Mouse (Mus musculus): Measurements from ENCODE around the gene Zbtb16. TPM values are rescaled to one million over a fixed set of nuclear protein-coding genes. Genes with fewer than 3 reads are reported as not detected.

Zbtb16 gene
- polyA plus RNA-seq, 1 experiment from 2014 or later: 0.77 TPM

GRCm38 (mm10) chr9:48696330-48696729, 139.7 kb downstream of the Zbtb16 start:
- no peak overlapping the region for H3K4me3 ChIP-seq (replicated peaks)
- no peak overlapping the region for H3K9ac ChIP-seq
- no peaks in the 10 kb centered on the region for H3K9me3 ChIP-seq (replicated peaks)
- no peak overlapping the region for H3K4me2 ChIP-seq
- ATAC-seq (ENCODE audit: low read depth): no peak
- no peak for DNase-seq
- H3K27ac ChIP-seq: no peak overlapping the region
- H3K27me3 ChIP-seq: peaks cover 11% of the 10 kb centered on the region; the same call in 1 of the 2 replicates
- 60% methylated on average over 4 of the region's 4 CpGs for WGBS (ENCODE audit: insufficient replicate concordance)
- no peaks in the 10 kb centered on the region for H3K36me3 ChIP-seq
- H3K4me1 ChIP-seq (replicated peaks): no peaks in the 10 kb centered on the region

DNA sequence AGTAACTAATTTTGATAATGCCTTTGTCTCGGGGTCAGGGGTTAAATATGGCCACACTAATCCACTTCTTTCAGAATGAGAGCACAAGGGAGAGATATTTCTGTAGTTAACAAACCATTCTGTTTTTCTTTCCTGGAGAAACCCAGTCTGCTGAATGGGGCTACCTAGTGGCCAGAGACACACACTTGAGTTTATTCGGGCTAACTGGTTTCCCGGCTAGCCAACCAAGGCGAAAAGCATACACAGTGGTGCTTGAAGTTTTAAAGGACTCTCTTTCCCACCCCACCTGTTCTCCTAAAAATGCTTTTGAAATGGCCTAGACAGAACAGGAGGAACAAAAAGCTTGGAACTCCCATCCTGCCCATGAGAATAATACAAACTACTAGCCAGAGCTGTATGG, 140.2 kb downstream of the Zbtb16 start:
- WGBS (ENCODE audit: insufficient replicate concordance): 74% methylated on average over 4 of the region's 4 CpGs
- no peak overlapping the region for H3K27ac ChIP-seq
- H3K27me3 ChIP-seq: peaks cover 5% of the 10 kb centered on the region; the same call in 1 of the 2 replicates
- no peaks in the 10 kb centered on the region for H3K36me3 ChIP-seq
- peak; percentile 28 for DNase-seq
- H3K4me3 ChIP-seq (replicated peaks): no peak overlapping the region
- ATAC-seq (ENCODE audit: low read depth): no peak
- H3K9me3 ChIP-seq (replicated peaks): no peaks in the 10 kb centered on the region
- no peak overlapping the region for H3K9ac ChIP-seq
- no peak overlapping the region for H3K4me2 ChIP-seq
- H3K4me1 ChIP-seq (replicated peaks): no peaks in the 10 kb centered on the region

DNA sequence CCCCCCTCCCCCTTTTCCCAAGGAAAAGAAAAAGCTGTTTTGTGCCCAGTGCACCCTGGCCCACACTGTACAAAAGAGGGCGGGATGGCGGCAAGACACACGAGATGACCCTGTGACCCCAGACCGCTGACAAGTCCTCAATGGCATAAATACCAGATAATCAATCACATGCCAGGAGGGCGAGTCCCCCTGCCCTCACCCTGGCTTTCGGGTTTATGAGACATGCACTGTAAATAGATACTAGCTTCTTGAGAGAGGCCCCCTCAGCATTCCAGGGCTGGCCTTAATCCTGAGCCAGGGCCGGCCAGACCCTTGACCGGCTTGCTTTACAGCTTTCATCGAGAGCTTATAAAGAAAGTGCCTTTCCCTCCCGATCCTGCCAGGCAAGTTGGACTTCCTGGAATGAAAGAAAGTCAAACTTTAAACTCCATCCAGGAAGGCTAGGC, 141.4 kb downstream of the Zbtb16 start:
- no peak overlapping the region for H3K9ac ChIP-seq
- H3K4me1 ChIP-seq (replicated peaks): peaks cover 10% of the 10 kb centered on the region
- DNase-seq: no peak
- 63% methylated on average over 10 of the region's 10 CpGs for WGBS (ENCODE audit: insufficient replicate concordance)
- H3K36me3 ChIP-seq: no peaks in the 10 kb centered on the region
- ATAC-seq (ENCODE audit: low read depth): no peak
- no peaks in the 10 kb centered on the region for H3K9me3 ChIP-seq (replicated peaks)
- H3K27ac ChIP-seq: no peak overlapping the region
- H3K4me3 ChIP-seq (replicated peaks): no peak overlapping the region
- H3K27me3 ChIP-seq: peaks cover 5% of the 10 kb centered on the region; the same call in 1 of the 2 replicates
- H3K4me2 ChIP-seq: no peak overlapping the region

DNA sequence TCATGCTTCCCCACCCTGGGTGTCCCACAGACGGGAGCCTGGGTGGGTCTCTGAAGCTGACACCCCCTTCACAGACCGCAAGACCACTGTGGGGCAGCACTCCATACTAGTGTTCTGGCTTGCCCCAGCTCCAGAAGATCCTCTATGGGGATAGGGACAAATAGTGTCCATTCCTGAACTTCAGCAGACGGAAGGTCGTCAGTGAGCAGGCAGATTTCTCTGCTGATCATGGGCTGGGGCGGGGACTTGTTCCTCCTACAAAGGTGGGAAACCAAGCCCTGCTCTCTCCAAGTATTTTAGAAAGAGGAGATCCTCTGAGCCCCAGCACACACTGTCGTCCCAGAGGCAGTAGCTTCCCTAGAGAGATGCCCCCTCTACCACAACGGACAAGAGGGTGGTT, 142.3 kb downstream of the Zbtb16 start:
- no peak for ATAC-seq (ENCODE audit: low read depth)

DNA sequence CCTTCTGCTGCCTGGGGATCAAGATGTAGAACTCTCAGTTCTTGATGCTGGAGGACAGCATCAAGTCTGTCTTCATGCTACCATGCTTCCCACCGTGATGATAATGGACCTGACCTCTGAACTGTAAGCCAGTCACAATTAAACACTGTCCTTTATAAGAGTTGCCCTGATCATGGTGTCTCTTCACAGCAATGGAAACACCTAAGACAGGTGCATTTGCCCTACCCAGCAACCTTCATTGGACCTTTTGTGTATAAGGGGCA, 146.4 kb downstream of the Zbtb16 start:
- H3K4me3 ChIP-seq (replicated peaks): no peak overlapping the region
- DNase-seq: no peak
- no peaks in the 10 kb centered on the region for H3K36me3 ChIP-seq
- H3K9me3 ChIP-seq (replicated peaks): no peaks in the 10 kb centered on the region
- H3K9ac ChIP-seq: no peak overlapping the region
- peak overlapping the region; percentile 66 for H3K4me2 ChIP-seq
- no peak for ATAC-seq (ENCODE audit: low read depth)
- peaks cover 38% of the 10 kb centered on the region for H3K4me1 ChIP-seq (replicated peaks)
- H3K27me3 ChIP-seq: no peaks in the 10 kb centered on the region
- peak overlapping the region; percentile 89 for H3K27ac ChIP-seq
- 44% methylated on average over 1 of the region's 1 CpGs for WGBS (ENCODE audit: insufficient replicate concordance)

More for the DNA sequence above, 142.3 kb downstream of the Zbtb16 start:
- Histone ChIP-seq H3K36me3 (no peaks in the 10 kb centered on the region), H3K27me3 (peaks cover 5% of the 10 kb centered on the region; the same call in 1 of the 2 replicates), H3K4me1 (replicated peaks) (peaks cover 19% of the 10 kb centered on the region), H3K27ac (no peak overlapping the region), H3K4me3 (replicated peaks) (no peak overlapping the region), H3K9ac (no peak overlapping the region), H3K4me2 (no peak overlapping the region), H3K9me3 (replicated peaks) (no peaks in the 10 kb centered on the region)
- 65% methylated on average over 7 of the region's 7 CpGs for WGBS (ENCODE audit: insufficient replicate concordance)
- DNase-seq: no peak

GRCm38 (mm10) chr9:48688859-48689717, 146.9 kb downstream of the Zbtb16 start:
- DNase-seq (peak; percentile 32), ATAC-seq (ENCODE audit: low read depth) (peak; percentile 91)
- H3K27ac ChIP-seq: peak overlapping the region; percentile 89
- peak overlapping the region; percentile 37 for H3K4me3 ChIP-seq (replicated peaks)
- H3K4me2 ChIP-seq: peak overlapping the region; percentile 66
- no peaks in the 10 kb centered on the region for H3K36me3 ChIP-seq
- H3K4me1 ChIP-seq (replicated peaks): peaks cover 38% of the 10 kb centered on the region
- no peaks in the 10 kb centered on the region for H3K27me3 ChIP-seq
- 15% methylated on average over 6 of the region's 6 CpGs for WGBS (ENCODE audit: insufficient replicate concordance)
- H3K9me3 ChIP-seq (replicated peaks): no peaks in the 10 kb centered on the region
- H3K9ac ChIP-seq: peak overlapping the region; percentile 50; the same call in 1 of the 2 replicates

- Histone ChIP-seq H3K4me3 (replicated peaks) (no peak overlapping the region), H3K4me2 (no peak overlapping the region), H3K9ac (no peak overlapping the region), H3K27me3 (no peaks in the 10 kb centered on the region), H3K36me3 (no peaks in the 10 kb centered on the region), H3K27ac (peak overlapping the region; percentile 89), H3K9me3 (replicated peaks) (no peaks in the 10 kb centered on the region), H3K4me1 (replicated peaks) (peaks cover 38% of the 10 kb centered on the region)
- DNase-seq: no peak
- ATAC-seq (ENCODE audit: low read depth): no peak
- 75% methylated on average over 7 of the region's 7 CpGs for WGBS (ENCODE audit: insufficient replicate concordance)
These were observed 148.1 kb downstream of the Zbtb16 start for GRCm38 (mm10) chr9:48687891-48688290.

GRCm38 (mm10) chr9:48685721-48686120, 150.3 kb downstream of the Zbtb16 start:
- Histone ChIP-seq H3K4me1 (replicated peaks) (peaks cover 38% of the 10 kb centered on the region), H3K27me3 (no peaks in the 10 kb centered on the region), H3K4me2 (no peak overlapping the region), H3K27ac (no peak overlapping the region), H3K9ac (no peak overlapping the region), H3K36me3 (no peaks in the 10 kb centered on the region), H3K9me3 (replicated peaks) (no peaks in the 10 kb centered on the region), H3K4me3 (replicated peaks) (no peak overlapping the region)
- DNase-seq (no peak), ATAC-seq (ENCODE audit: low read depth) (no peak)
- WGBS (ENCODE audit: insufficient replicate concordance): 70% methylated on average over 7 of the region's 7 CpGs

DNA sequence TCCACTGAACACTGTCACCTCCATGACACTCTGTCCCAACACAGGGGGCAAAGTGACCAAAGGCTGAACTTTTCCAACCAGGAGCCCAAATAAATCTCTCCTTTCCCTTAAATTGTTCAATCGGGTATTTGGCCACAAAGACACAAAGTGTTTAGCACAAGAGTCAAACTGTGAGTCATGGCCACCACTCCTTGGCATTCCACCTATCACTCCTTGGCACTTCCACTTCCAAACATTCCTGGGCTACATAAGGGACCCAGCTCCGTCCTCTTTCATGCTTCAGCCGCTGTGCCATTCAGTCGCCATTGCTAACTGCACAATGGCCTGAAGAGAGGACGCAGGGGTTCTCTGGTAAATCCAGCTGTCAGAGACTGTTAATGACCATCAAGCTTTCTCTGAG, 151.9 kb downstream of the Zbtb16 start:
- WGBS (ENCODE audit: insufficient replicate concordance): 85% methylated on average over 5 of the region's 5 CpGs
- no peak for ATAC-seq (ENCODE audit: low read depth)
- no peaks in the 10 kb centered on the region for H3K36me3 ChIP-seq
- DNase-seq: no peak
- no peak overlapping the region for H3K27ac ChIP-seq
- H3K9me3 ChIP-seq (replicated peaks): no peaks in the 10 kb centered on the region
- peaks cover 24% of the 10 kb centered on the region for H3K4me1 ChIP-seq (replicated peaks)
- no peaks in the 10 kb centered on the region for H3K27me3 ChIP-seq
- H3K9ac ChIP-seq: no peak overlapping the region
- no peak overlapping the region for H3K4me2 ChIP-seq
- no peak overlapping the region for H3K4me3 ChIP-seq (replicated peaks)

DNA sequence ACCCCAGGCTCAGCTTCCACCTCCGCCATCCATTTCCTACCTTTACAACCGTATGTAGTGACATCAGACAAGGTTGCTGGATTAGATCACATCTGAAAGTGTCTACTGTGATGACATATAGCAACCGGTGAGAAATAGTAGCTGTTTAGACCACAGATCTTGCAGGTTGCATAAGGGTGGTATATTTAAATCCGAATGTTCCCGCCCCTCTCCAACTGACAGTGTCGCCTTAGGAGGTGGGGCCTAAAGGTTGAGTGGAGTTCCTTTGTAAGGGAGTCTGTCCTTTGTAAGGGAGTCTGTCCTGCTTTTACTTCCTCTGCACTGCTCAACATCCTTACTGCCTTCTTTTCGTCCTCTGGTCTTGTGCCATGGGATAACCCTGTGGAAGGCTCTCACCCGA, 154.8 kb downstream of the Zbtb16 start:
- ATAC-seq (ENCODE audit: low read depth) (no peak), DNase-seq (no peak)
- H3K36me3 ChIP-seq: no peaks in the 10 kb centered on the region
- no peaks in the 10 kb centered on the region for H3K9me3 ChIP-seq (replicated peaks)
- peaks cover 7% of the 10 kb centered on the region; the same call in 1 of the 2 replicates for H3K4me1 ChIP-seq (replicated peaks)
- no peaks in the 10 kb centered on the region for H3K27me3 ChIP-seq
- no peak overlapping the region for H3K4me2 ChIP-seq
- H3K4me3 ChIP-seq (replicated peaks): no peak overlapping the region
- no peak overlapping the region for H3K9ac ChIP-seq
- WGBS (ENCODE audit: insufficient replicate concordance): 74% methylated on average over 8 of the region's 8 CpGs
- no peak overlapping the region for H3K27ac ChIP-seq

DNA sequence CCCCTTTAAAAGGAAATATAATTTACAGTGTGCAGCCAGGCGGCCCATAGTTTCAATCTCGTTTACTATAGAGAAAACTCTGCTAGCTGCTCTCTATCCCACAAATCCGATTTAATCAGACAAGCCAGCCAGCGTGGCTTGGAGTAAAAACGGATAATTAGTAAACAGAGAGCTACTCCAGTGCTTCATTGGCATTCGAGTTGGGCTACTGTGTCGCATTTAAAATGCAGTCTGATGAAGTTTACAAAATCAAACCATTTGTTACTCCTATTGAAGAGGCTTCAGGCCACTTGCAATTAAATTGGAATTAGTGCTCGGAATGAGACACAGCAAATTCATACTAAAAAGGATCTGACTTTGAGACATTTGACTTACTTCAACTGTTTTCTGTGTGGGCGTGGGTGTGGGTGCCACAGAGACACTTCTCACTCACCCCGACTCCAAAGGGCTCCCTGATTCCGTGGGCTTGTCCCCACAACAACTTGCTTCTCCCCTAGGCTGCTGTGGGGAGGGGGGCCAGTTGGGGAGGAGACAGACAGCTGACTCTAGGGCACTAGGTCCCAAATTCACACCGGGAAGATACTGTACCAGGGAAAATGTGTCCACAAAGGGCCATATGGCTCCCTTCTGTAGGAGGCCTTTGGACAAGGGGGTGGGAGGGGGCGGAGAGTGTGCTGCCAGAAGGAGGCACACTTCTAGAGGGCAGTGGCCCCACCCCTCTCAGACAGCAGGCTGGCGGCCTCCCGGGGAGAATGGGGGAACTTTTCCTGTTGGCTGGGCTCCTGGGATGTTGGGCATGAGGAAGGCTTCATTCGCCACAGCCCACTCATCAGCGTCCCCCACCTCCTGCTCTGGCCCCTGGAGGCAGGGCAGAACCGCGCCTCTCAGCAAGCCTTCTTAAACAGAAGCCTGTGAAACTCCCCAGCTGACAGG, 157.3 kb downstream of the Zbtb16 start:
- H3K4me3 ChIP-seq (replicated peaks): no peak overlapping the region
- peaks cover 7% of the 10 kb centered on the region; the same call in 1 of the 2 replicates for H3K4me1 ChIP-seq (replicated peaks)
- H3K9me3 ChIP-seq (replicated peaks): no peaks in the 10 kb centered on the region
- ATAC-seq (ENCODE audit: low read depth): no peak
- WGBS (ENCODE audit: insufficient replicate concordance): 52% methylated on average over 19 of the region's 19 CpGs
- H3K36me3 ChIP-seq: no peaks in the 10 kb centered on the region
- 0 out of 2 replicates have a peak, but pooled peaks cover 2% of the 10 kb centered on the region for H3K27me3 ChIP-seq
- no peak overlapping the region for H3K9ac ChIP-seq
- H3K4me2 ChIP-seq: no peak overlapping the region
- H3K27ac ChIP-seq: no peak overlapping the region
- no peak for DNase-seq
